Mouse (Mus musculus) ES-E14 (cell line): ENCODE measurements around the gene Agap3.

Experiments
- CHD2 ChIP-seq: IDR thresholded peaks from 2 replicates; pipeline ENCODE4 v1.6.1; 2014; ENCODE audit warnings: mild to moderate bottlenecking, low read depth, low read length, inconsistent platforms
- HCFC1 ChIP-seq: IDR thresholded peaks from 2 replicates; pipeline ENCODE4 v1.6.1; 2012; ENCODE audit warnings: low read length, inconsistent platforms, borderline replicate concordance; ENCODE audit not compliant: insufficient read depth
- ZC3H11A ChIP-seq: IDR thresholded peaks from 2 replicates; pipeline ENCODE4 v1.6.1; 2012; ENCODE audit warnings: low read depth, mild to moderate bottlenecking, inconsistent platforms, low read length, borderline replicate concordance

DNA sequence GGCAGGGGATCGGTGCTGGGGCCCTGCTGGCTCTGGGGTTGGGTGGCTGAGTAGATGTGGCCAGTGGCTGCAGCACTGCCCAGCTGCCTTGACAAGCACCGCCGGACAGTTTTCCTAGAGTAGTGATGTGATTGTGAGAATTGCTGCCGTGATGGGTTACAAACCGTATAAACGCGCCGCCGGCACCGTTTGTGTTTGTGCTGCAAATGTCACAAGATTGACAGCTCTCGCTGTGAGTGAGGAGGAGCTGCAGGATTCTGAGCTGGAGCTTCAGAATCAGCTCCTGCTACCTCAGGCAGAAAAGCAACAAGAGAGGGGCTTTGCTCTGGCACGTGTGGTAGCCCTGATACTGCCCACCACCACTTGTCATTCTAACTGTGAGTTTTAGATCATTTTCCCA, 14.8 kb downstream of the Agap3 start:
- no peak for TF ChIP-seq ZC3H11A
- no peak for TF ChIP-seq CHD2
- no peak for TF ChIP-seq HCFC1
